Mouse (Mus musculus) liver, embryonic 14.5 days (tissue): Measurements from ENCODE around the gene Smpd3. TPM values are rescaled to one million over a fixed set of nuclear protein-coding genes. Genes with fewer than 3 reads are reported as not detected.

Experiments used
- ATAC-seq: fragments of 200-750 bp; cut with Nextera tagmentation; 2 replicates; pipeline ENCODE4 v1.8.0; 2017; ENCODE audit warnings: moderate number of reproducible peaks, mild to moderate bottlenecking, moderate library complexity; ENCODE audit not compliant: insufficient read depth
- DNase-seq, 3 experiments: peaks; one replicate each; pipeline ENCODE4 v3.0.0-alpha.2; 2012 to 2013; ENCODE audit warnings: low read depth in 3 of 3, low spot score in 3 of 3
- H3K27ac ChIP-seq: fragments of 300-500 bp; sonication (generic); 2 replicates; pipeline ENCODE4 v1.5.1; 2014; ENCODE audit warnings: moderate library complexity, mild to moderate bottlenecking, control low read depth, inconsistent platforms
- H3K27me3 ChIP-seq: fragments of 300-500 bp; sonication (generic); 2 replicates; pipeline ENCODE4 v1.6.1; 2014; ENCODE audit warnings: mild to moderate bottlenecking, low read length, moderate library complexity; ENCODE audit not compliant: control insufficient read depth, insufficient read depth
- H3K36me3 ChIP-seq: fragments of 300-500 bp; sonication (generic); replicated peaks from 2 replicates; pipeline ENCODE4 v1.6.1; 2014; ENCODE audit warnings: low read depth; ENCODE audit not compliant: control insufficient read depth, insufficient read depth
- H3K4me1 ChIP-seq, 2 experiments: fragments of 200-500 bp in 1 of 2; fragments of 300-500 bp in 1 of 2; sonication (generic) in 1 of 2; replicated peaks; 2 replicates each; pipeline ENCODE4 v1.6.1; 2012 to 2014; ENCODE audit warnings: antibody characterized with exemption in 1 of 2, inconsistent platforms in 1 of 2, low read length in 1 of 2; ENCODE audit not compliant: control insufficient read depth in 2 of 2, insufficient read depth in 2 of 2
- H3K4me2 ChIP-seq: fragments of 300-500 bp; sonication (generic); 2 replicates; pipeline ENCODE4 v1.6.1; 2014; ENCODE audit warnings: low read depth, mild to moderate bottlenecking, control low read depth, moderate library complexity
- H3K4me3 ChIP-seq, 2 experiments: fragments of 200-500 bp in 1 of 2; fragments of 300-500 bp in 1 of 2; sonication (generic) in 1 of 2; 2 replicates each; pipeline ENCODE4 v1.5.1; 2012 to 2014; ENCODE audit warnings: low read depth in 2 of 2, low read length in 2 of 2, mild to moderate bottlenecking in 2 of 2, control low read depth in 1 of 2, inconsistent platforms in 1 of 2, moderate library complexity in 1 of 2; ENCODE audit not compliant: insufficient read depth in 1 of 2
- H3K9ac ChIP-seq: fragments of 300-500 bp; sonication (generic); replicated peaks from 2 replicates; pipeline ENCODE4 v1.6.1; 2014; ENCODE audit warnings: mild to moderate bottlenecking, control low read depth, moderate library complexity
- H3K9me3 ChIP-seq: fragments of 300-500 bp; sonication (generic); 2 replicates; pipeline ENCODE4 v1.6.1; 2016; ENCODE audit warnings: low read length, mixed read lengths; ENCODE audit not compliant: control insufficient read depth
- CTCF ChIP-seq: IDR thresholded peaks from 2 replicates; pipeline ENCODE4 v1.5.1; 2016; ENCODE audit warnings: antibody characterized with exemption, low read depth, control low read depth
- EP300 ChIP-seq: IDR thresholded peaks from 2 replicates; pipeline ENCODE4 v1.6.1; 2016; ENCODE audit warnings: antibody characterized with exemption, low read depth
- WGBS: fragments of 180-500 bp; shearing (Covaris S2); extraction: QIAGEN DNeasy Blood & Tissue Kit; methylation state at CpG from one replicate; pipeline ENCODE4 v1.1.7; 2014; ENCODE audit not compliant: insufficient replicate concordance; 5-methylcytosine and 5-hydroxymethylcytosine counted together
- polyA plus RNA-seq, 2 experiments: library from polyadenylated mRNA; depleted of rRNA in 1 of 2; stranded (reverse) in 1 of 2; unstranded in 1 of 2; fragments of >200 nt; fragmentation: Nextera tagmentation in 1 of 2; extraction: Ambion mirVana in 1 of 2; gene quantifications; 2 replicates each; pipeline versions ENCODE4 v1.2.1 to v1.2.3; 2012 to 2014

Gene Smpd3
- polyA plus RNA-seq, 2 experiments, result 0.22 to 0.34 TPM

GRCm38 (mm10) chr8:106363321-106363720 lies 25.5 kb upstream of the Smpd3 start:
- no peaks in the 10 kb centered on the region for H3K4me1 ChIP-seq
- no peaks in the 10 kb centered on the region for H3K36me3 ChIP-seq
- 61% methylated on average over 8 of the region's 8 CpGs for WGBS
- no peaks in the 10 kb centered on the region for H3K27me3 ChIP-seq
- DNase-seq (no peak), ATAC-seq (no peak)
- TF ChIP-seq CTCF (no peak), EP300 (no peak)
- no peak overlapping the region for H3K27ac ChIP-seq
- H3K4me2 ChIP-seq, result no peak overlapping the region
- H3K9ac ChIP-seq, result no peak overlapping the region
- no peak overlapping the region for H3K4me3 ChIP-seq
- no peaks in the 10 kb centered on the region; the same call in 1 of the 2 replicates for H3K9me3 ChIP-seq

- no peaks in the 10 kb centered on the region for H3K9me3 ChIP-seq
- no peak for ATAC-seq
- DNase-seq, result no peak
- no peak overlapping the region for H3K9ac ChIP-seq
- no peak overlapping the region for H3K4me2 ChIP-seq
- H3K4me1 ChIP-seq, result no peaks in the 10 kb centered on the region
- no peak overlapping the region for H3K4me3 ChIP-seq
- H3K27me3 ChIP-seq, result no peaks in the 10 kb centered on the region
- no peak overlapping the region for H3K27ac ChIP-seq
- H3K36me3 ChIP-seq, result no peaks in the 10 kb centered on the region
- WGBS, result 44% methylated on average over 4 of the region's 4 CpGs
- no peak for TF ChIP-seq CTCF
Observed at GRCm38 (mm10) chr8:106359650-106360338, 22.0 kb upstream of the Smpd3 start.

- H3K9ac ChIP-seq, result no peak overlapping the region
- DNase-seq (no peak), ATAC-seq (no peak)
- H3K4me3 ChIP-seq, result no peak overlapping the region
- H3K27ac ChIP-seq, result no peak overlapping the region
- H3K9me3 ChIP-seq, result no peaks in the 10 kb centered on the region
- no peaks in the 10 kb centered on the region for H3K27me3 ChIP-seq
- TF ChIP-seq CTCF, result no peak
- no peak for TF ChIP-seq EP300
- H3K36me3 ChIP-seq, result no peaks in the 10 kb centered on the region
- H3K4me1 ChIP-seq, result no peaks in the 10 kb centered on the region
- WGBS, result 40% methylated on average over 2 of the region's 2 CpGs
- H3K4me2 ChIP-seq, result no peak overlapping the region
Observed at GRCm38 (mm10) chr8:106351135-106351534, 13.3 kb upstream of the Smpd3 start.

- Histone ChIP-seq H3K4me1 (no peaks in the 10 kb centered on the region), H3K4me3 (no peak overlapping the region), H3K9me3 (no peaks in the 10 kb centered on the region), H3K36me3 (no peaks in the 10 kb centered on the region), H3K4me2 (no peak overlapping the region), H3K27ac (no peak overlapping the region), H3K9ac (no peak overlapping the region), H3K27me3 (no peaks in the 10 kb centered on the region)
- DNase-seq (no peak), ATAC-seq (no peak)
- 53% methylated on average over 11 of the region's 11 CpGs for WGBS
- TF ChIP-seq CTCF, result no peak
- no peak for TF ChIP-seq EP300
Observed at GRCm38 (mm10) chr8:106349398-106349797, 11.6 kb upstream of the Smpd3 start.

GRCm38 (mm10) chr8:106346123-106346522 lies 8.3 kb upstream of the Smpd3 start:
- no peak for DNase-seq
- no peak overlapping the region for H3K4me3 ChIP-seq
- no peak overlapping the region for H3K27ac ChIP-seq
- ATAC-seq, result no peak
- H3K36me3 ChIP-seq, result no peaks in the 10 kb centered on the region
- H3K4me2 ChIP-seq, result no peak overlapping the region
- no peaks in the 10 kb centered on the region for H3K9me3 ChIP-seq
- H3K4me1 ChIP-seq, result no peaks in the 10 kb centered on the region
- TF ChIP-seq CTCF (no peak), EP300 (no peak)
- H3K9ac ChIP-seq, result no peak overlapping the region
- H3K27me3 ChIP-seq, result no peaks in the 10 kb centered on the region
- 49% methylated on average over 6 of the region's 6 CpGs for WGBS
